Mouse (Mus musculus): ENCODE data around the gene Epgn. TPM values are rescaled to one million over a fixed set of nuclear protein-coding genes. Genes with fewer than 3 reads are reported as not detected.

Gene Epgn
- total and polyA plus RNA-seq, 2 experiments from 2014 or later, result 0.37 TPM; not detected in 1

DNA sequence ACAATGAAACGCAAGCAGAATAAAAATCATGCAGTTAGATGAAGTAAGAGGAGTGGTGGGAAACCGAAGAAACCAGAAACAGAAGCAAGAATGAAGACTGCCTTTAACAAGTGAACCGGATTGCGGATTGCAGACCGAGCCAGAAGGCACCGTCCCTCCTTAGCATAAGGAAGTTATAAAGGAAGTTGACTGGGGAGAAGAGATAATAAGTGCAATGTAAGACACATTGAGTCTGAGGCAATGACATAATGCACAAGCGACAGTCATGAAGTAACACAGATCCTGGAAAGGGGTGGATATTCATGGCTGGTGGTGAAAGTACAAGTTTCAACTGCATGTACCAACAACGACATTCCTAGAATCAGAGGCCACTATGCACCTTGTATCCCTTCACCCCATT, 4.2 kb upstream of the Epgn start:
- Histone ChIP-seq H3K4me2 (ENCODE audit: low read depth, low read length) (no peak overlapping the region), H3K27ac (no peak overlapping the region), H3K4me1 (ENCODE audit: insufficient read depth, low read length) (no peaks in the 10 kb centered on the region), H3K4me3 (ENCODE audit: low read length) (no peak overlapping the region), H3K27me3 (ENCODE audit: insufficient read depth, low read length) (no peaks in the 10 kb centered on the region), H3K9ac (replicated peaks; ENCODE audit: low read length) (no peak overlapping the region), H3K9me3 (ENCODE audit: low read length) (no peaks in the 10 kb centered on the region), H3K36me3 (ENCODE audit: insufficient read depth, low read length) (no peaks in the 10 kb centered on the region)
- WGBS, result 89% methylated on average over 8 of the region's 8 CpGs
- ATAC-seq, result no peak
- no peak for DNase-seq (ENCODE audit: low spot score)
- no peak for TF ChIP-seq CTCF (IDR thresholded peaks at IDR 0.05; ENCODE audit: low read depth)

DNA sequence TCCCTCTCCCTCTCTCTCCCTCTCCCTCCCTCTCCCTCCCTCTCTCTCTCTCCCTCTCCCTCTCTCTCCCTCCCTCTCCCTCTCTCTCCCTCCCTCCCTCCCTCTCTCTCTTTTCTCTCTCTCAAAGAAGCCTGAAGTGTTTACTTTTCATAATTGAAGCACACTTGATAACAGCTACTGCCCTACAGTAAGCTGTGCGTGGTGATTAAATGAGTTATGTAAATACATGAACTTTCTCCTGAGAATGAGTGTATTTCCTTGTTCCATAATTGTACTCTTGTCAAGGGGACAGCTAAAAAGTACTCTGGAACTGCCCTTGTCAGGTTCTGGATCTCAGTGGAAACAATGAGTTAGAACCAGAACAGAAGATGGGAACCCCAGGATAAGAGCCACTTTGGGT, 576 bp downstream of the Epgn start:
- no peak for ATAC-seq
- Histone ChIP-seq H3K4me1 (ENCODE audit: insufficient read depth, low read length) (no peaks in the 10 kb centered on the region), H3K4me2 (ENCODE audit: low read depth, low read length) (no peak overlapping the region), H3K27me3 (ENCODE audit: insufficient read depth, low read length) (no peaks in the 10 kb centered on the region), H3K4me3 (ENCODE audit: low read length) (no peak overlapping the region), H3K9ac (replicated peaks; ENCODE audit: low read length) (no peak overlapping the region), H3K9me3 (ENCODE audit: low read length) (no peaks in the 10 kb centered on the region), H3K27ac (no peak overlapping the region), H3K36me3 (ENCODE audit: insufficient read depth, low read length) (no peaks in the 10 kb centered on the region)
- no peak for TF ChIP-seq CTCF (IDR thresholded peaks at IDR 0.05; ENCODE audit: low read depth)
- 77% methylated on average over 1 of the region's 1 CpGs for WGBS
- no peak for DNase-seq (ENCODE audit: low spot score)

DNA sequence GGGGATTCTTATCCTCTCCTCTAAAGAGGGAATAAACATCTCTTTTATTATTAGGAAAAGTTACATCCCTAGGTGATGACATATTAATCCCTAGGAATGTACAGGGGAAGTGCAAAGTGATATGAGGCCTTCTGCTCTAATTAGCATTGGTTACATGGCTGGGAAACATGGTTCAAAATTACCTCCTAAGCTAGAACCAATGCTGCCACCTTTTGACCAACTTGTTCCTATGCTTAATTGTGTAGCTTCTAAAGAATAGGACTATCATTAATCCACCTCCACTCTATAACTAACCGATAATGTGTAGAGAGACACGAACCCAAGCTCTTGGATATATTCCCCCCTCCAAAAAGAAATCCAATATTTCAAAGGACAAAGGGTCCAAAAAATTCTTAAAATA, 3.4 kb downstream of the Epgn start:
- TF ChIP-seq CTCF (IDR thresholded peaks at IDR 0.05; ENCODE audit: low read depth), result no peak
- ATAC-seq (no peak), DNase-seq (ENCODE audit: low spot score) (no peak)
- Histone ChIP-seq H3K9ac (replicated peaks; ENCODE audit: low read length) (no peak overlapping the region), H3K27me3 (ENCODE audit: insufficient read depth, low read length) (no peaks in the 10 kb centered on the region), H3K4me3 (ENCODE audit: low read length) (no peak overlapping the region), H3K9me3 (ENCODE audit: low read length) (no peaks in the 10 kb centered on the region), H3K27ac (no peak overlapping the region), H3K4me1 (ENCODE audit: insufficient read depth, low read length) (no peaks in the 10 kb centered on the region), H3K36me3 (ENCODE audit: insufficient read depth, low read length) (no peaks in the 10 kb centered on the region), H3K4me2 (ENCODE audit: low read depth, low read length) (no peak overlapping the region)
- WGBS, result 95% methylated on average over 2 of the region's 2 CpGs

DNA sequence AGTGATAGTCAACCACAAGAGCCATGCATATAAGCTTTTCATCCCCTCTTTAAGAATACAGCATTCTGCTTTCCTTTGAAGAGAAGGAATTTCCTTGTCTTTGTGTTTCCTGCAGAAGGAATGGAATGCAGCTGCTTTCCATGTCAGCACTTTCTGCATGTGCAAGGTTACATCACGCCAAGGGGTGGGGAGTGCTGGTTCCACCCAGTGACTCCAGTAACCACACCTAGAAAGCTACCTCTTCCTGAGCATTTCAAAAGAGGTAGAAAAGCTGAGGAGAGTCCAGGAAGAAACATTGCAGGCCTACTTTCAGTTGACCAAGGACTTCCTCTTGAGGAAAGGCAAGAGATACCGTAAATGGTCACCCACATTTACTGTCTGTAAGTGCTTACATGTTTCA, 8.1 kb downstream of the Epgn start:
- Histone ChIP-seq H3K4me1 (ENCODE audit: insufficient read depth, low read length) (no peaks in the 10 kb centered on the region), H3K27ac (no peak overlapping the region), H3K9me3 (ENCODE audit: low read length) (no peaks in the 10 kb centered on the region), H3K4me3 (ENCODE audit: low read length) (no peak overlapping the region), H3K36me3 (ENCODE audit: insufficient read depth, low read length) (no peaks in the 10 kb centered on the region), H3K9ac (replicated peaks; ENCODE audit: low read length) (no peak overlapping the region), H3K27me3 (ENCODE audit: insufficient read depth, low read length) (no peaks in the 10 kb centered on the region), H3K4me2 (ENCODE audit: low read depth, low read length) (no peak overlapping the region)
- ATAC-seq (no peak), DNase-seq (ENCODE audit: low spot score) (no peak)
- 83% methylated on average over 2 of the region's 2 CpGs for WGBS
- TF ChIP-seq CTCF (IDR thresholded peaks at IDR 0.05; ENCODE audit: low read depth), result no peak

DNA sequence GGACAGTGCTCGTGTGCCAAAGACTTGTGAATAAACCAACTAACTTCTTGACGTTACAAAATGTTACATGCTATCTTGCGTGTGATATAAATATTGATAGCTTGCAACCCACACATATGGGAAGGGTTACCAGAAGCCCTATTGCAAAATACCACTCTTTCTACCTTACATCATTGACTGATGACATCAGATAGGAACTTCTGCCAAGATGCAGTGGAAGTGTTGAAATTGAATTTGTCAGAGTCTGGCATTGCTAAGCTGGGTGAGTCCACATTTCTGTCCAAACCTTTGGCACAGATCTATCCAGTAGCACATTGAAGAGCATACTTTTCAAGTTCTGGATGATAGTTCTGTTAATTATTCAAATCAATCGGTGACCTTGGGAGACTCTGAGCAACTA, 9.4 kb downstream of the Epgn start:
- no peaks in the 10 kb centered on the region for H3K4me1 ChIP-seq (ENCODE audit: insufficient read depth, low read length)
- H3K27ac ChIP-seq, result no peak overlapping the region
- no peaks in the 10 kb centered on the region for H3K36me3 ChIP-seq (ENCODE audit: insufficient read depth, low read length)
- WGBS, result 92% methylated on average over 4 of the region's 4 CpGs
- H3K9ac ChIP-seq (replicated peaks; ENCODE audit: low read length), result no peak overlapping the region
- TF ChIP-seq CTCF (IDR thresholded peaks at IDR 0.05; ENCODE audit: low read depth), result no peak
- no peaks in the 10 kb centered on the region for H3K27me3 ChIP-seq (ENCODE audit: insufficient read depth, low read length)
- no peak overlapping the region for H3K4me2 ChIP-seq (ENCODE audit: low read depth, low read length)
- H3K4me3 ChIP-seq (ENCODE audit: low read length), result no peak overlapping the region
- H3K9me3 ChIP-seq (ENCODE audit: low read length), result no peaks in the 10 kb centered on the region
- DNase-seq (ENCODE audit: low spot score), result no peak
- no peak for ATAC-seq

DNA sequence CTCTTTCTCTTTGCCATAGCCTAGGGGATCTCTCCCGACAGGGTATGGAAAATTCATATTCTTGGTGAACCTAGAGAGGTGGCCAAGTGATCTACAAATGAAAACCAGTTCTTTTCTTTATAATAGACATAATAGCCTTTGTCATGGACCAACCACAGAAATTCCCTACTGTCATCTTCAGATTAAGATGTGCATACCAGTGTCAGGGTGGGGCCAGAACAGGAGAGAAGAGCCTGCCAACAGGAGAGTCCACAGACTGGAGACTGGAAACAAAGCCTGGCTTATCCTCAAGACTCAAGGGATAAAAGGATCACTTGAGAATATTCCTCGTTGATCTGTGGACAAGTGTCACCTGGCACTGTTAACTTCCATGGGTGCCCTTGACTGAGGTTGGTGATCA, 10.5 kb downstream of the Epgn start:
- no peak overlapping the region for H3K9ac ChIP-seq (replicated peaks; ENCODE audit: low read length)
- no peaks in the 10 kb centered on the region for H3K27me3 ChIP-seq (ENCODE audit: insufficient read depth, low read length)
- 68% methylated on average over 2 of the region's 2 CpGs for WGBS
- H3K4me3 ChIP-seq (ENCODE audit: low read length), result no peak overlapping the region
- ATAC-seq, result no peak
- H3K9me3 ChIP-seq (ENCODE audit: low read length), result no peaks in the 10 kb centered on the region
- DNase-seq (ENCODE audit: low spot score), result no peak
- no peaks in the 10 kb centered on the region for H3K4me1 ChIP-seq (ENCODE audit: insufficient read depth, low read length)
- H3K4me2 ChIP-seq (ENCODE audit: low read depth, low read length), result no peak overlapping the region
- H3K36me3 ChIP-seq (ENCODE audit: insufficient read depth, low read length), result no peaks in the 10 kb centered on the region
- H3K27ac ChIP-seq, result no peak overlapping the region
- TF ChIP-seq CTCF (IDR thresholded peaks at IDR 0.05; ENCODE audit: low read depth), result no peak

DNA sequence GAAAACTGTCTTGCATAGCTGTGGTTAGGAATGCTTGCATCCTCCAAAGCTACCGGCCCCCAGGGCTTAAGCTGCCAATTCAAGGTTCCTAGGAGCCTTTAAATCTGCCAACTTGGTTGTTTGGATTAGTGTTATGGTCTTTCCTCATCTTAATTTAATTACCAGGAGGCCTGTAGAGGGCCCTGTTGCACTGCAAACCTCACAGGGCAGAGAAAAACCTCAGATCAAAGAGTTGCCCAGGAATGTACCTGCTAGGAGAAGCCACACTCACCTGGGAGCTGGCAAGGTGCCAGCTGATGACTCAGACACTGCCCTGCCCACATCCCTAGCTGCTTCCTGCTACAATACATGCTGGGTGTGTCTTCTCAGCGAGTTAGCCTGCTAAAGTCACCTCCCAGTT, 11.3 kb downstream of the Epgn start:
- Histone ChIP-seq H3K9me3 (ENCODE audit: low read length) (no peaks in the 10 kb centered on the region), H3K9ac (replicated peaks; ENCODE audit: low read length) (no peak overlapping the region), H3K4me2 (ENCODE audit: low read depth, low read length) (no peak overlapping the region), H3K4me3 (ENCODE audit: low read length) (no peak overlapping the region), H3K27me3 (ENCODE audit: insufficient read depth, low read length) (no peaks in the 10 kb centered on the region), H3K36me3 (ENCODE audit: insufficient read depth, low read length) (no peaks in the 10 kb centered on the region), H3K27ac (no peak overlapping the region), H3K4me1 (ENCODE audit: insufficient read depth, low read length) (no peaks in the 10 kb centered on the region)
- no peak for TF ChIP-seq CTCF (IDR thresholded peaks at IDR 0.05; ENCODE audit: low read depth)
- DNase-seq (ENCODE audit: low spot score) (peak; percentile 35), ATAC-seq (0 out of 2 replicates have a peak, but pooled peaks have one; percentile 29)
- 16% methylated on average over 2 of the region's 2 CpGs for WGBS

All from hindbrain, postnatal 0 days (tissue).